Mouse (Mus musculus): ENCODE data around the gene Nxnl2. TPM values are rescaled to one million over a fixed set of nuclear protein-coding genes. Genes with fewer than 3 reads are reported as not detected.

The Nxnl2 gene
- polyA plus RNA-seq, 1 experiment from 2014 or later = 6.0 TPM

GRCm38 (mm10) chr13:51210639-51211038, 39.8 kb downstream of the Nxnl2 start:
- Histone ChIP-seq H3K9ac (ENCODE audit: low read depth, low read length) (no peak overlapping the region), H3K9me3 (ENCODE audit: control insufficient read depth, low read length) (no peaks in the 10 kb centered on the region), H3K36me3 (ENCODE audit: control insufficient read depth, insufficient read depth, low read length) (no peaks in the 10 kb centered on the region), H3K4me1 (ENCODE audit: control insufficient read depth, insufficient read depth, low read depth, low read length) (no peaks in the 10 kb centered on the region), H3K4me2 (ENCODE audit: low read length) (no peak overlapping the region), H3K27me3 (replicated peaks; ENCODE audit: control insufficient read depth, insufficient read depth, low read length) (no peaks in the 10 kb centered on the region), H3K27ac (ENCODE audit: low read depth, low read length) (no peak overlapping the region), H3K4me3 (ENCODE audit: low read length) (no peak overlapping the region)
- no peak for ATAC-seq
- whole genome bisulfite sequencing = 78% methylated on average over 5 of the region's 5 CpGs

GRCm38 (mm10) chr13:51214746-51215145, 43.9 kb downstream of the Nxnl2 start:
- 83% methylated on average over 2 of the region's 2 CpGs for WGBS
- Histone ChIP-seq H3K9me3 (ENCODE audit: control insufficient read depth, low read length) (no peaks in the 10 kb centered on the region), H3K4me1 (ENCODE audit: control insufficient read depth, insufficient read depth, low read depth, low read length) (no peaks in the 10 kb centered on the region), H3K9ac (ENCODE audit: low read depth, low read length) (no peak overlapping the region), H3K4me3 (ENCODE audit: low read length) (no peak overlapping the region), H3K27ac (ENCODE audit: low read depth, low read length) (no peak overlapping the region), H3K36me3 (ENCODE audit: control insufficient read depth, insufficient read depth, low read length) (no peaks in the 10 kb centered on the region), H3K4me2 (ENCODE audit: low read length) (no peak overlapping the region), H3K27me3 (replicated peaks; ENCODE audit: control insufficient read depth, insufficient read depth, low read length) (no peaks in the 10 kb centered on the region)
- no peak for ATAC-seq

GRCm38 (mm10) chr13:51220897-51221296, 50.1 kb downstream of the Nxnl2 start:
- no peaks in the 10 kb centered on the region for H3K9me3 ChIP-seq (ENCODE audit: control insufficient read depth, low read length)
- H3K27me3 ChIP-seq (replicated peaks; ENCODE audit: control insufficient read depth, insufficient read depth, low read length) = no peaks in the 10 kb centered on the region
- 95% methylated on average over 4 of the region's 4 CpGs for WGBS
- no peak overlapping the region for H3K4me3 ChIP-seq (ENCODE audit: low read length)
- no peak overlapping the region for H3K4me2 ChIP-seq (ENCODE audit: low read length)
- H3K36me3 ChIP-seq (ENCODE audit: control insufficient read depth, insufficient read depth, low read length) = no peaks in the 10 kb centered on the region
- no peaks in the 10 kb centered on the region for H3K4me1 ChIP-seq (ENCODE audit: control insufficient read depth, insufficient read depth, low read depth, low read length)
- H3K27ac ChIP-seq (ENCODE audit: low read depth, low read length) = no peak overlapping the region
- no peak overlapping the region for H3K9ac ChIP-seq (ENCODE audit: low read depth, low read length)
- ATAC-seq = no peak

GRCm38 (mm10) chr13:51221425-51222160, 50.8 kb downstream of the Nxnl2 start:
- no peaks in the 10 kb centered on the region for H3K9me3 ChIP-seq (ENCODE audit: control insufficient read depth, low read length)
- 67% methylated on average over 12 of the region's 12 CpGs for WGBS
- 0 out of 2 replicates have a peak, but pooled peaks have one; percentile 4 for ATAC-seq
- H3K9ac ChIP-seq (ENCODE audit: low read depth, low read length) = no peak overlapping the region
- H3K4me1 ChIP-seq (ENCODE audit: control insufficient read depth, insufficient read depth, low read depth, low read length) = no peaks in the 10 kb centered on the region
- H3K4me3 ChIP-seq (ENCODE audit: low read length) = no peak overlapping the region
- no peaks in the 10 kb centered on the region for H3K27me3 ChIP-seq (replicated peaks; ENCODE audit: control insufficient read depth, insufficient read depth, low read length)
- no peak overlapping the region for H3K4me2 ChIP-seq (ENCODE audit: low read length)
- no peaks in the 10 kb centered on the region for H3K36me3 ChIP-seq (ENCODE audit: control insufficient read depth, insufficient read depth, low read length)
- no peak overlapping the region for H3K27ac ChIP-seq (ENCODE audit: low read depth, low read length)

Small RNA genes lying within 50 kb of the gene (microRNA-seq; reads per million reads assigned to microRNA genes)
- gene Gm44341 = not detected

Other genes with a start within 250 kb of the Nxnl2 start
- 145 and 158 TPM in 2 replicates for gene Spin1, start 70.1 kb upstream of the Nxnl2 start, polyA plus RNA-seq (2015; fragmentation: Nextera tagmentation; extraction: Ambion mirVana)
- 15.0 and 17.1 TPM in 2 replicates for gene S1pr3, start 237.6 kb downstream of the Nxnl2 start, polyA plus RNA-seq (2015; fragmentation: Nextera tagmentation; extraction: Ambion mirVana)